Mouse (Mus musculus): Measurements from ENCODE around the gene Cacna2d3.

DNA sequence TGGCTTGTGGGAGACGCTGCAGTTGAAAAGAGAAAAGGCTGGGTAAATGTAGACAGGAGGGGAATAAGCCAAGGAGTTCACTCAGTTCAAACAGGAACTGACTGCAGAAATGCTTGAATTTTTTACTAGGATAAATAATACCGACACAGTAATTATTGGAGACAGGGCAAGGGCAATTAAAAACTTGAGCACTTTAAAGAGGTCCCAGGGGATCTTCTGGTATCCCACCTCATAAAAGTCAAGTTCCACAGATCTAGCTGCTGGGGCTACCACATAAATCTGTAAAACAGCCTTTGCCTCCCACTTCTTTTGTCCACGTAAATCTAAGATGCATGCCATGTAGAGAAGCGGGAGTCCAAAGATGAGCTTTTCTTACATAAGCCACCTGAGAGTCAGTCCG, 109.2 kb downstream of the Cacna2d3 start:
- no peak for TF ChIP-seq CTCF (conservative IDR thresholded peaks at IDR 0.05; ENCODE audit: low read length)
- no peak for TF ChIP-seq POU5F1 (IDR thresholded peaks at IDR 0.05; ENCODE audit: borderline replicate concordance, low read length)
- TF ChIP-seq NANOG (IDR thresholded peaks at IDR 0.05; ENCODE audit: borderline replicate concordance, low read length): no peak

All from E14TG2a.4 (cell line).